Mouse (Mus musculus): Measurements from ENCODE around the gene Lgalsl. TPM values are rescaled to one million over a fixed set of nuclear protein-coding genes. Genes with fewer than 3 reads are reported as not detected.

Gene Lgalsl
- total and polyA plus RNA-seq, 3 experiments, result 11.9 to 21.1 TPM; not detected in 1

DNA sequence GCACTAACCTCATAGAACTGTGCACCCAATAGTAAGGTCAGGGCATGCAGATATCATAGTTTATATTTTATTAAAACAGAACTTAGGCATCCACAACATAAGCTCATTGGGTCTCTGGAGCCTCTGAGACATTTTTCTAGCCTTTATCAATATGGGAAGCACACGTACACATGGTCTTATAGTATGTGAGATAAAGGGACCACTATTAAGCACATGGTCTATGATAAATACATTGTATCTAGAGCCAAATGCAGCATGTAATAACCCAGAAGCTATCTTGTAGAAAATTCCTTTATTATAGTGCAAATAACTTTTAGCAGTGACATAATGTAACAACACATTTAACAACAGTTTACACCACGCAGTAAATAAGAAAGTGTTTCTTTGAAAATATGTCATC, 7.6 kb downstream of the Lgalsl start:
- H3K79me2 ChIP-seq (ENCODE audit: control insufficient read depth, insufficient read depth, low read length, poor library complexity), result no peaks in the 10 kb centered on the region
- peaks cover 5 to 6% of the 10 kb centered on the region in 2 experiments for H3K4me1 ChIP-seq (ENCODE audit: control insufficient read depth in 1 of 2, insufficient read depth in 2 of 2, low read length in 2 of 2)
- no peak overlapping the region for H3K4me3 ChIP-seq (ENCODE audit: control insufficient read depth in 1 of 2, insufficient read depth in 1 of 2, low read depth in 2 of 2, low read length in 2 of 2)
- no peak overlapping the region for H3K9ac ChIP-seq (ENCODE audit: control insufficient read depth, low read depth, low read length, poor library complexity, severe bottlenecking)
- no peak for TF ChIP-seq SMC3 (IDR thresholded peaks at IDR 0.05; ENCODE audit: low read depth, low read length)
- no peak for TF ChIP-seq KAT2A (conservative IDR thresholded peaks at IDR 0.05; ENCODE audit: low read depth, low read length)
- peak; percentile 83; the same call in 1 of the 2 replicates for TF ChIP-seq MYC (IDR thresholded peaks at IDR 0.05; ENCODE audit: low read depth, low read length)
- TF ChIP-seq MXI1 (IDR thresholded peaks at IDR 0.05; ENCODE audit: low read depth, low read length), result 0 out of 2 replicates have a peak, but pooled peaks have one; percentile 19
- TF ChIP-seq ZNF384 (IDR thresholded peaks at IDR 0.05; ENCODE audit: low read depth, low read length), result no peak
- TF ChIP-seq MAX (IDR thresholded peaks at IDR 0.05; ENCODE audit: low read length), result peak; percentile 85
- no peak for TF ChIP-seq CHD1 (IDR thresholded peaks at IDR 0.05; ENCODE audit: low read depth, low read length)
- TF ChIP-seq ETS1 (IDR thresholded peaks at IDR 0.05; ENCODE audit: low read depth, low read length), result 0 out of 2 replicates have a peak, but pooled peaks have one; percentile 22
- no peak for TF ChIP-seq MAFK (IDR thresholded peaks at IDR 0.05; ENCODE audit: borderline replicate concordance, low read depth, low read length)
- TF ChIP-seq EP300 (IDR thresholded peaks at IDR 0.05; ENCODE audit: low read depth in 1 of 2, low read length in 2 of 2), result peak; percentile 72 to 75
- TF ChIP-seq GATA1 (IDR thresholded peaks at IDR 0.05; ENCODE audit: low read depth, low read length), result peak; percentile 67
- DNase-seq (ENCODE audit: low read depth, low spot score), result peak; percentile 37
- no peaks in the 10 kb centered on the region for H3K9me3 ChIP-seq (replicated peaks; ENCODE audit: insufficient read depth, low read length)
- no peak overlapping the region for H3K27ac ChIP-seq (ENCODE audit: control insufficient read depth, low read depth, low read length)
- H3K36me3 ChIP-seq (ENCODE audit: control insufficient read depth in 1 of 2, insufficient read depth in 2 of 2, low read length in 2 of 2), result peaks cover 2 to 14% of the 10 kb centered on the region in 2 experiments; a peak in 3 of 4 replicates
- no peaks in the 10 kb centered on the region for H3K27me3 ChIP-seq (ENCODE audit: control insufficient read depth in 1 of 2, insufficient read depth in 2 of 2, low read length in 2 of 2)

GRCm38 (mm10) chr11:20821351-20821750, 9.5 kb downstream of the Lgalsl start:
- H3K27me3 ChIP-seq (ENCODE audit: control insufficient read depth in 1 of 2, insufficient read depth in 2 of 2, low read length in 2 of 2), result no peaks in the 10 kb centered on the region
- TF ChIP-seq HCFC1 (IDR thresholded peaks at IDR 0.05; ENCODE audit: low read depth, low read length), result no peak
- TF ChIP-seq USF1 (IDR thresholded peaks at IDR 0.05; ENCODE audit: low read depth, low read length), result no peak
- no peak for TF ChIP-seq CHD1 (IDR thresholded peaks at IDR 0.05; ENCODE audit: low read depth, low read length)
- TF ChIP-seq GABPA (IDR thresholded peaks at IDR 0.05; ENCODE audit: low read depth, low read length), result no peak
- TF ChIP-seq POLR2AphosphoS2 (IDR thresholded peaks at IDR 0.05; ENCODE audit: low read length), result no peak
- TF ChIP-seq EP300 (IDR thresholded peaks at IDR 0.05; ENCODE audit: low read depth in 1 of 2, low read length in 2 of 2), result no peak
- TF ChIP-seq ZMIZ1 (IDR thresholded peaks at IDR 0.05; ENCODE audit: low read depth, low read length), result no peak
- no peak for TF ChIP-seq KAT2A (conservative IDR thresholded peaks at IDR 0.05; ENCODE audit: low read depth, low read length)
- TF ChIP-seq TBP (IDR thresholded peaks at IDR 0.05; ENCODE audit: low read depth, low read length), result no peak
- no peak for TF ChIP-seq TAL1 (IDR thresholded peaks at IDR 0.05; ENCODE audit: low read length)
- no peak for TF ChIP-seq POLR2A (IDR thresholded peaks at IDR 0.05; ENCODE audit: control insufficient read depth in 1 of 2, insufficient read depth in 1 of 2, low read depth in 1 of 2, low read length in 2 of 2, poor library complexity in 1 of 2)
- TF ChIP-seq CHD2 (IDR thresholded peaks at IDR 0.05; ENCODE audit: low read length), result no peak
- TF ChIP-seq BHLHE40 (IDR thresholded peaks at IDR 0.05; ENCODE audit: borderline replicate concordance, low read depth, low read length), result no peak
- TF ChIP-seq MEF2A (IDR thresholded peaks at IDR 0.05; ENCODE audit: extremely low read depth, insufficient replicate concordance, low read depth, low read length, poor library complexity, severe bottlenecking), result no peak
- TF ChIP-seq MAFK (IDR thresholded peaks at IDR 0.05; ENCODE audit: borderline replicate concordance, low read depth, low read length), result no peak
- TF ChIP-seq RAD21 (IDR thresholded peaks at IDR 0.05; ENCODE audit: low read depth, low read length), result no peak
- DNase-seq (ENCODE audit: low read depth, low spot score), result no peak
- peaks cover 5 to 6% of the 10 kb centered on the region in 2 experiments for H3K4me1 ChIP-seq (ENCODE audit: control insufficient read depth in 1 of 2, insufficient read depth in 2 of 2, low read length in 2 of 2)
- H3K27ac ChIP-seq (ENCODE audit: control insufficient read depth, low read depth, low read length), result no peak overlapping the region
- no peaks in the 10 kb centered on the region for H3K9me3 ChIP-seq (replicated peaks; ENCODE audit: insufficient read depth, low read length)
- peaks cover 0 to 14% of the 10 kb centered on the region in 2 experiments; a peak in 3 of 4 replicates for H3K36me3 ChIP-seq (ENCODE audit: control insufficient read depth in 1 of 2, insufficient read depth in 2 of 2, low read length in 2 of 2)
- H3K9ac ChIP-seq (ENCODE audit: control insufficient read depth, low read depth, low read length, poor library complexity, severe bottlenecking), result no peak overlapping the region
- no peak overlapping the region for H3K4me3 ChIP-seq (ENCODE audit: control insufficient read depth in 1 of 2, insufficient read depth in 1 of 2, low read depth in 2 of 2, low read length in 2 of 2)
- no peaks in the 10 kb centered on the region for H3K79me2 ChIP-seq (ENCODE audit: control insufficient read depth, insufficient read depth, low read length, poor library complexity)

Measured in MEL (cell line).